Mouse (Mus musculus): ENCODE data around the gene Dnaaf3. TPM values are rescaled to one million over a fixed set of nuclear protein-coding genes. Genes with fewer than 3 reads are reported as not detected.
A peak's percentile ranks its signal among the peaks of the same experiment; 100 is the strongest.

The Dnaaf3 gene
- total RNA-seq, 2 experiments from 2014 or later = 0.34 to 0.38 TPM

- DNase-seq (ENCODE audit: extremely low spot score in 1 of 2, low spot score in 1 of 2) = no peak
These were observed 29.7 kb downstream of the Dnaaf3 start for GRCm38 (mm10) chr7:4502421-4503090.

- DNase-seq (ENCODE audit: extremely low spot score in 1 of 2, low spot score in 1 of 2) = peak; percentile 95 to 96
These were observed 30.5 kb downstream of the Dnaaf3 start, which contains the start of gene Ppp1r12c for GRCm38 (mm10) chr7:4501558-4502397. Ppp1r12c (minus strand) TSS chr7:4501680.

- peak; percentile 33 to 46 for DNase-seq (ENCODE audit: extremely low spot score in 1 of 2, low spot score in 1 of 2)
These were observed 31.3 kb downstream of the Dnaaf3 start for GRCm38 (mm10) chr7:4500892-4501471.

- DNase-seq (ENCODE audit: extremely low spot score in 1 of 2, low spot score in 1 of 2) = no peak
These were observed 33.2 kb downstream of the Dnaaf3 start for GRCm38 (mm10) chr7:4499034-4499433.

- DNase-seq (ENCODE audit: extremely low spot score in 1 of 2, low spot score in 1 of 2) = no peak
These were observed 34.0 kb downstream of the Dnaaf3 start for GRCm38 (mm10) chr7:4498251-4498650.

GRCm38 (mm10) chr7:4497271-4497903 is 34.9 kb downstream of the Dnaaf3 start:
- DNase-seq (ENCODE audit: extremely low spot score in 1 of 2, low spot score in 1 of 2) = no peak

GRCm38 (mm10) chr7:4496468-4496867 is 35.8 kb downstream of the Dnaaf3 start:
- no peak for DNase-seq (ENCODE audit: extremely low spot score in 1 of 2, low spot score in 1 of 2)

- no peak for DNase-seq (ENCODE audit: extremely low spot score in 1 of 2, low spot score in 1 of 2)
These were observed 38.3 kb downstream of the Dnaaf3 start for GRCm38 (mm10) chr7:4493991-4494390.

- DNase-seq (ENCODE audit: extremely low spot score in 1 of 2, low spot score in 1 of 2) = no peak
These were observed 39.7 kb downstream of the Dnaaf3 start for GRCm38 (mm10) chr7:4492284-4493224.

- DNase-seq (ENCODE audit: extremely low spot score in 1 of 2, low spot score in 1 of 2) = no peak
These were observed 40.9 kb downstream of the Dnaaf3 start for GRCm38 (mm10) chr7:4491308-4491707.

- no peak for DNase-seq (ENCODE audit: extremely low spot score in 1 of 2, low spot score in 1 of 2)
These were observed 50.0 kb downstream of the Dnaaf3 start for GRCm38 (mm10) chr7:4482281-4482680.

GRCm38 (mm10) chr7:4479674-4480073 is 52.6 kb downstream of the Dnaaf3 start:
- DNase-seq (ENCODE audit: extremely low spot score in 1 of 2, low spot score in 1 of 2) = no peak

GRCm38 (mm10) chr7:4478796-4479291 is 53.4 kb downstream of the Dnaaf3 start:
- DNase-seq (ENCODE audit: extremely low spot score in 1 of 2, low spot score in 1 of 2) = no peak

- peak in 1 of 2 experiments; percentile 42 for DNase-seq (ENCODE audit: extremely low spot score in 1 of 2, low spot score in 1 of 2)
These were observed 54.0 kb downstream of the Dnaaf3 start for GRCm38 (mm10) chr7:4478021-4478795.

- no peak for DNase-seq (ENCODE audit: extremely low spot score in 1 of 2, low spot score in 1 of 2)
These were observed 58.3 kb downstream of the Dnaaf3 start for GRCm38 (mm10) chr7:4473940-4474339.

Measured in layer of hippocampus, postnatal 25 days (tissue).